Mouse (Mus musculus) lung, adult 2 months (tissue): ENCODE data around the gene Pabpn1l.

ENCODE experiments used
- CTCF ChIP-seq: fragments of 200-500 bp; IDR thresholded peaks from 2 replicates; pipeline ENCODE4 v1.5.1; 2011; ENCODE audit warnings: mild to moderate bottlenecking, low read length, control low read depth; ENCODE audit not compliant: insufficient read depth
- POLR2A ChIP-seq: fragments of 200-500 bp; IDR thresholded peaks from 2 replicates; pipeline ENCODE4 v1.6.1; 2011; ENCODE audit warnings: low read depth, mild to moderate bottlenecking, control low read depth, low read length, borderline replicate concordance; ENCODE audit errors: extremely low read depth

GRCm38 (mm10) chr8:122569996-122570395 lies 52.5 kb downstream of the Pabpn1l start:
- TF ChIP-seq CTCF: no peak
- TF ChIP-seq POLR2A: no peak
